20 mouse cellular contexts compared by ENCODE assay signal in genomic region chr19:9105101-9105685, GRCm38 (mm10). TPM values are rescaled to one million over a fixed set of nuclear protein-coding genes. Genes with fewer than 3 reads are reported as not detected.
DNase-seq lines count a peak whose midpoint lies in the region; ATAC-seq and TF ChIP-seq lines count a peak whose summit lies in the region.
"Had no signal": no experiment of that assay in that cellular context is flagged by ENCODE, and none has a peak within 500 bp of the region (broad histone marks: within the 10 kb centered on the region; RNA-seq: fewer than 3 reads in every experiment).

No protein-coding gene starts in this region.

- no peak for TF ChIP-seq CTCF in embryonic fibroblast, embryonic 13.5 days (IDR thresholded peaks at IDR 0.05; ENCODE audit: borderline replicate concordance, insufficient read depth, low read length)

- H3K4me2 ChIP-seq in stomach, embryonic 16.5 days (ENCODE audit: low read depth, low read length) = no peak overlapping the region
- H3K4me2 ChIP-seq: midbrain, embryonic 13.5 days; stomach, embryonic 15.5 days had no signal

- TF ChIP-seq POLR2A in embryonic fibroblast, embryonic 13.5 days (IDR thresholded peaks at IDR 0.05; ENCODE audit: low read depth, low read length) = no peak

- peak; percentile 41 for DNase-seq in testis, postnatal 14 days (ENCODE audit: low spot score)
- no peak for DNase-seq in testis, postnatal 10 days (ENCODE audit: low spot score)
- DNase-seq in gastrocnemius, postnatal 36 days = peak; percentile 49 to 72
- no peak for DNase-seq in cerebellum, adult 11 months
- DNase-seq in kidney, postnatal 14 days = no peak
- DNase-seq: cerebellum, adult 2 months; kidney, adult 11 months; lung, adult 2 months; right cerebral cortex, postnatal 4 days had no signal

- H3K4me1 ChIP-seq in embryonic fibroblast, embryonic 13.5 days (ENCODE audit: control insufficient read depth, insufficient read depth, low read length) = 0 out of 2 replicates have a peak, but pooled peaks cover 11% of the 10 kb centered on the region
- H3K4me1 ChIP-seq in stomach, embryonic 16.5 days (ENCODE audit: control insufficient read depth, insufficient read depth, low read length) = peaks cover 16% of the 10 kb centered on the region
- H3K4me1 ChIP-seq: midbrain, embryonic 13.5 days had no signal

- H3K27ac ChIP-seq in embryonic fibroblast, embryonic 13.5 days (ENCODE audit: insufficient read depth, low read length) = peak overlapping the region; percentile 74
- peak overlapping the region; percentile 3; the same call in 1 of the 2 replicates for H3K27ac ChIP-seq in stomach, embryonic 16.5 days (ENCODE audit: low read length)
- H3K27ac ChIP-seq: hindbrain, embryonic 10.5 days; left cerebral cortex, adult 2 months; macrophage; midbrain, embryonic 13.5 days had no signal

- ATAC-seq in stomach, embryonic 16.5 days (ENCODE audit: insufficient read depth, low FRiP score) = no peak
- ATAC-seq: midbrain, embryonic 13.5 days; Patski had no signal

- H3K9ac ChIP-seq in stomach, embryonic 16.5 days (ENCODE audit: low read length) = no peak overlapping the region
- H3K9ac ChIP-seq: midbrain, embryonic 13.5 days; stomach, embryonic 15.5 days had no signal

- 53% methylated on average over 3 of the region's 3 CpGs for WGBS in stomach, embryonic 16.5 days

- intact Hi-C loops in gastrocnemius, postnatal 36 days (cut with DNase I) = loop anchor here (5.0 kb wide), 1 partner anchor 248 kb away; no protein-coding TSS in a partner anchor

- H3K9me3 ChIP-seq in stomach, embryonic 16.5 days (replicated peaks; ENCODE audit: control insufficient read depth, low read length) = no peaks in the 10 kb centered on the region
- H3K9me3 ChIP-seq: forebrain, embryonic 10.5 days; hindbrain, embryonic 10.5 days; midbrain, embryonic 13.5 days; stomach, embryonic 15.5 days had no signal

- no peaks in the 10 kb centered on the region for H3K36me3 ChIP-seq in stomach, embryonic 16.5 days (ENCODE audit: control insufficient read depth, insufficient read depth, low read length)
- H3K36me3 ChIP-seq: forebrain, embryonic 10.5 days; hindbrain, embryonic 10.5 days; midbrain, embryonic 13.5 days; stomach, embryonic 15.5 days had no signal

- no peaks in the 10 kb centered on the region for H3K27me3 ChIP-seq in stomach, embryonic 16.5 days (ENCODE audit: control insufficient read depth, insufficient read depth, low read length)
- H3K27me3 ChIP-seq: CH12.LX; midbrain, embryonic 13.5 days; Patski; stomach, embryonic 15.5 days had no signal

- H3K4me3 ChIP-seq in embryonic fibroblast, embryonic 13.5 days (ENCODE audit: insufficient read depth, low read length) = no peak overlapping the region
- H3K4me3 ChIP-seq in stomach, embryonic 16.5 days (replicated peaks; ENCODE audit: low read length) = no peak overlapping the region
- H3K4me3 ChIP-seq: forebrain, embryonic 10.5 days; hindbrain, embryonic 10.5 days; left cerebral cortex, adult 2 months; midbrain, embryonic 13.5 days; stomach, embryonic 15.5 days had no signal

RNA-seq across cellular contexts. Expression of gene Scgb1a1, which starts 17.4 kb away (rescaled TPM):
- polyA plus RNA-seq in embryonic fibroblast, embryonic 13.5 days (2011; ENCODE audit: insufficient read length, low read depth, missing spikeins) = not detected in 2 replicates
- not detected for total RNA-seq in gastrocnemius, postnatal 36 days (2021)
- 0.75 and 1.3 TPM in 2 replicates for polyA plus RNA-seq in stomach, embryonic 16.5 days (2015; fragmentation: Nextera tagmentation; extraction: Ambion mirVana)
- total RNA-seq: CH12.LX; left cerebral cortex, adult 2 months had no signal
- polyA plus RNA-seq: cerebellum, adult 2 months; forebrain, embryonic 10.5 days; hindbrain, embryonic 10.5 days; limb, embryonic 14.5 days; macrophage; midbrain, embryonic 13.5 days; Patski; stomach, embryonic 15.5 days had no signal

RNA-seq across cellular contexts. Expression of gene Asrgl1, which starts 30.2 kb away (rescaled TPM):
- 2.8 and 3.3 TPM in 2 replicates for polyA plus RNA-seq in embryonic fibroblast, embryonic 13.5 days (2011; ENCODE audit: insufficient read length, low read depth, missing spikeins)
- total RNA-seq in gastrocnemius, postnatal 36 days (2021) = 10 to 100 TPM; 30.2 to 32.2 TPM
- 10.2 and 11.8 TPM in 2 replicates for polyA plus RNA-seq in stomach, embryonic 16.5 days (2015; fragmentation: Nextera tagmentation; extraction: Ambion mirVana)

Comparison
In these comparisons a context has a peak if more than half of its experiments do, and no peak if none do; other contexts are left out.
1. DNase-seq: peak in testis, postnatal 14 days (single experiment) and gastrocnemius, postnatal 36 days (2 of 2); none in testis, postnatal 10 days (single experiment), cerebellum, adult 11 months (single experiment) and kidney, postnatal 14 days (single experiment).